Mouse (Mus musculus) left cerebral cortex, adult 9 months (tissue): ENCODE results near the gene Tanc1.

Experiments used
- DNase-seq, 2 experiments: peaks; one replicate each; pipeline ENCODE4 v3.0.0; 2022; ENCODE audit warnings: low spot score in 2 of 2

Tanc1 gene

DNA sequence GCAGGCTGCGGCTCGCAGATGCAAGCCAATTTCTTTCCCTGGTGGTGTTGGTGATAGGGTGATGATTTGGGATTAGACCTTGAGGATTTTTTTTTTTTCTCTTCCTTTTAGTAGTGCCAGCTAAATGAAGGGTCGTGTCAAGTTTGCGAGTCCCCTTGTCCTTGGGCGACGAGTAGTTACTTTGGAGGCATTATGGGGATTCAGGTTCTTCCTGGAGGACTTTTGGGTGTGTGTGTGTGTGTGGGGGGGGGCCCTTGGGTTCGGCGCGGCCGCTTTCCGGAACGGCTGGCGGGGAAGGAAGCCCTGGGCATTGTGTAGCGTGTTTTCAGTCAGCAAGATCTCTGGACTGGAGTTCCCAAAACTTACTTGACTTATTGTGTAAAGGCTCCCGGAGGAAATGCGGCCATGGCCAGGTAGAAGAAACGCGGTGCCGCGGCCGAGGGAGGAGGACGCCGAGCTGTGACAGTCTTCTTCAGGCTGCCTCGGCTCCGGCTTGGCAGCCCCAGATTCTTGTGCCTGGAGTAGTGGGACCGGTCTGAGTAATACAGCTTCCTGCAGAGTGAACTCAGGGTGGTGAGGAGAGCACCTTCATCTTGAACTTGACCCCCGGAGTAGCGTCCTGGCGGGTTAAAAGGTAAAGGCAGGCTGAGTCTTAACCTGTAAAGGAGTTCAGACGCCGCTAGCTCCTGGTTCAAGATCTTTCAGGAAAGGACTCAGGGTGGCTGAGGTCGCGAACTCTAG lies 1.1 kb downstream of the Tanc1 start:
- peak in 1 of 2 experiments; percentile 11 for DNase-seq

DNA sequence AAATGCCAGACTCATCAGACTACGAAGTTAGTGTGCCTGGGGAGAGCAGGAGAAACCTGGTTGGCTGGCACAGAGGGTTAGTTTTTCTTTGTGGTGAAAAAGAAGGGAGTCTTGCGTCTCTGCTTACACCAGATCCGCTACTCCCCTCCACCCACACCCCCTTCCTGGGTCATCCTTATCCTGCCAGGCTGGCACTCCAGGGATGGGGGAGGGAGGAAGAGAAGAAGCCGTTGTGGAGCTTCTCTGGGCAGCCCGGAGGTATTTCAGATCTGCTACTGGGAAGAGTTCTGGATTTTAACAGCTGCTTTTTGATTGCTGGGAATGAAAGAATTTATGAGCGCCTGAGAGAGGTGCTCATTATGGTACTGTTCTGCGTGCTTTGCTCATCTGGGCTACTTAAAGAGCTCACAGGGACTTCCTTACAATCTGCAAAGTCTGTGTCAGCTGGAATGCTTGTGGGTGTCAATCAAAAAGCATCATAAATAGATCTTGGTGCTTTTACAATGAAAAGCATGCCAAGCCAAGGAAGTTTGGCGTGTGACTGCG lies 1.7 kb downstream of the Tanc1 start:
- peak in 1 of 2 experiments; percentile 15 for DNase-seq

DNA sequence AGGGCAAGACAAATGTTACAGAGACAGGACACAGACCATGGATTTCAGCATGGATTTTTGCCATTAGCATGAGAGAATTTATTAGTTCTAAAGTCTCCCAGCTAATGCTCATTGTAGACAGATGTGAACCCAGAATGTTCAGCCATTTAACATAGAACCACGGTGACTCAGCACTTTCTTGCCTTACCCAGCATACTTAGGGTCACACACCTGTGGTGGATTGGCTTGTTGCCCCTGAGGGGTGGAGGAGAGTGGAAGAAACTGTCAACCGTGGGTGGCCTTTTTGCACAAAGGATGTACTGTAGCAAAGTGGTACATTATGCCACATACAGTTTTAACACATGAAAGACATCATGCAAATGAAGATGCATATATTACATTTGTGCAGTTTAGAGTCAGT lies 5.0 kb downstream of the Tanc1 start:
- DNase-seq: no peak

DNA sequence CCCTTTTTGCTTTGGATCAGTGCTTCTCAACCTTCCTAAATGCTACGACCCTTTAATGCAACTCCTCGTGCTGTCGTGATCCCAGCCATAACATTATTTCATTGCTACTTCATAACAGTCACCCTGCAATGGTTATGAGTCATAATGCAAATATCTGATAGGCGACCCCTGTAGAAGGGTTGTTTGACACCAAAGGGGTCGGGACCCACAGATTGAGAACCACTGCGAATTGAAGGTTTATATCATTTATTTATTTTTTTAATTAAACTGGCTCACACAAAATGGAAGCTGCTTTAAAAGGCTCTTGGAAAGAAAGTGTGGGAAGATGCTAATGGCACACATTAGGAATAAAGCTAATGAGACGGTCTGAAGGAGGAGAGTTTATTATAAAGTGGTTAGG lies 7.2 kb downstream of the Tanc1 start:
- DNase-seq: no peak

DNA sequence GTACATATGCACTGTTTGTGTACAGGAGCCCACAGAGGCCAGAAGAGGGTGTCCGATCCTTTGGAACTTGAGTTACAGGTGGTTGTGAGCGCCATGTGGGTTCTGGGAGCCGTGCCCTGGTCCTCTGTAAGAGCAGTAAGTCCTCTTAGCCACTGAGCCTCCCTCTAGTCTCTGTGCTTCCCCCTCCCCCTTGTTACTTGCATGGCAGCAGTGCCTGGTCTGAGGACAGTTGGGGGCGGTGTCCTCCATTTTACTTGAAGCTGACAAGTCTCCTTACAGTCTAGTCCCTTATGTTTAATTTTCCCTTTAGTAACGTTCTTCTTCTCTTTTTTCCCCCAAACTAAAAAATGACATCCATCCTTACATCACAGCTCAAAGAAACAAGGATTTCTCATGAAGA lies 8.8 kb downstream of the Tanc1 start:
- DNase-seq: no peak

DNA sequence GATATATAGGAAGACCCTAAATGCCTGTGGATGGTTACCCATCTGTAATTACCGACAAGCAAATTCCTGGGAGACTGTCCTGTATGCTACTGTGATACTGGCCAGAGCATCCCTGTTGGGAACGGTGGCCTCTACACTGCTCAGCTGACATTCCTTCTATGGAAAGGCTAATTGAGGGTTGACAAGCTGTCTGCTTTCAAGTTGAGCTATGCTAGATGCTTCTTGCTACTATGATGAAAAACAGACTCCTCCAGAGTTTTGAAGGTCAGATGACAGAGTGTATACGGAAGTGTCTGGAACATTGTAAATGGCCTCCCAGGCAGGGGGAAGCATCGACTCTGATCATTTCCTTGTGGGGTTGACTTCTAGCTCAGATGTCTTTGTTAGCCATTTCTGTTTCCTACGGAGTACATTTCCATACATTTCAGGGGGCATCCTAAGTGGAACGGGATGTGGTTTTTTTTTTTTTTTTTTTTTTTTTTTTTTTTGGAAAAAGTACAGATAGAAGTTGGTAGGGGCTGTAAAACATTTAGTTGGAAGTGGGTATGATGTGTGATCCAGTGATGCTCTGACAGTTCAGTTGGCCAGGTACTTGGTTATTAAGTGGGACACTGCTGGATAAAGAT lies 10.8 kb downstream of the Tanc1 start:
- no peak for DNase-seq

DNA sequence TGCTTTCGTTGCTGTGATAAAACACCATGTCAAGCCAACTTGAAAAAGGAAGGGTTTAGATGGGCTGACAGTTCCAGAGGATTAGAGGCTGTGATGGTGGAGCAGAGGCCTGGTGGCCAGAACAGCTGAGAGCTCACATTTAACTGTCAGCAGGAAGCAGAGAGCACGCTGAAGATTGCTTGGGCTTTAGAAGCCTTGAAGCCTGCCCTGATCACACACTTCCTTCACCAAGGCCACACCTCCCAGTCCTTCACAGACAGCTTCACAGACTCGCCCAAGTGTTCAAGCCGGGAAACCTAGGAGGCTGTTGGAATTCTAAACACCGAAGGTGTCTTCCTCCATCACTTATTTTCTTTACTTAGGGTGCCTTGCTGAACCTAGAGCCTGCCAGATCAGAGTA lies 12.0 kb downstream of the Tanc1 start:
- DNase-seq: no peak

DNA sequence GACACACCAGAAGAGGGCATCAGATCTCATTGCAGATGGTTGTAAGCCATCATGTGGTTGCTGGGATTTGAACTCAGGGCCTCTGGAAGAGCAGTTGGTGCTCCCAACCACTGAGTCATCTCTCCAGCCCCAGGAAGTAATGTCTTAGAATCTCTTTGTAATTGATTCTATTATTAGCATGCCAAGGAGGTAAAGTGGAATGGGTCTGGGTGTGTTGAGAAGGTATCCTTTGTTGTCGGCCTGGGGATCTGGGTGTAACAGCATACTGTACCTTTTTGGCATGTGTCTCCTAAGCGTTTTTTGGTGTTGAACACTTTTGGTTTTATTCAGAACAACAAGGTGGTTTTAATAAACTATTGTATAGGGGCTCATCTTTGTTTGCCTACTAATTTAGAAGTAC lies 13.6 kb downstream of the Tanc1 start:
- no peak for DNase-seq

DNA sequence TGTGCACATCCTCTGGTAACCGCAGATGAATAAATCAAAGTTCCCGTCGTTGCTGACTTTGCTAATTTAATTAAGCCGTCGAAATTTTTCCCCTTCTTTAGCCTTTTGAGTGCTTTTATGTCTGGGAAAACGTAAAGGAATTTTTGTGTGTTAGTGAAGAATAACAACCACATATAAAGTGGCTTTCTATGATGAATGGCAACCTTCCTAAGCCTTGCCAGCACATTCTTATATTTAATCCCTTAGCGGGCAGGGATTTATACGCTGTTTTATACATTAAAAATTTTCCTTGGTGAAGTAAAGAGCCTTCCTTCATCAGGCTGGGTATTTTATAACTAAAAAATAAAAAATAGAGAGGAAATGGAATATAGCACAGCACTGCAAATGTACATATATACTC lies 14.1 kb downstream of the Tanc1 start:
- DNase-seq: no peak

DNA sequence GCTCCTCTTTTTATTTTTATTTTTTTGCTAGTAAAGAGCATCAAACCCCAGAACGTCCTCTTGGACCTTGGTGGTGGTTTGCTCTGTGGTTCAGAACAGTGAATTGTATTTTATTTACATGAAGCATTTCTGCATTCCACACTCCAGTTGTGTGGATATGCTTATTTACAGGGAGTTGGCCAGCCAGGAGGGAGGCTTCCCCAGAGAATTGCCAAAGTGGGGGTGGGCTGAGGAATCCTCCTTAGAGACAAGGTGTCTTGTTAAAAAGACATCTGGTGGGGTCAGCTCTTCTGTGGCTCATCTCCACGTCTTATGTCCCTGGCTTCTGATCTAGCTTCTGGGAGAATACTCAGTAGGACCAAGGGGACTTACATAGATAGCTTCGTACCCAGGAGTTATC lies 14.6 kb downstream of the Tanc1 start:
- no peak for DNase-seq

DNA sequence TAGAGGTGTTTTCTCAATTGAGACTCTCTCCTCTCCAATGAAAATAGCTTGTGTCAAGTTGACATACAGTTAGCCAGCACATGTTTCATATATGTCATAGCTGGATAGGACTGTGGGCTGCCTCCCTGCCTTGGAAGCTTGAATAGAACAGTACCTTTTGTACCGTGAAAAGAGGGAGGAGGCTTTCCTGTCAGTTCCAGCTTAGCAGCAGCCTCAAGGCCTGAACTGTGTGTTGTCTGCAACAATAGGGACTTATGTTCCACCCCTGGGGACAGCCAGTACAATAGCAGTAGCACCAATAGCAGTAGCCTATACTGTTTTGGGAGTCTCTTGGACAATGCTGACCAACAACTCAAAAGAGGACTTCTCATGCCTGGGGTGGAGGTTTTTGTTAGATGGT lies 15.7 kb downstream of the Tanc1 start:
- DNase-seq: no peak

DNA sequence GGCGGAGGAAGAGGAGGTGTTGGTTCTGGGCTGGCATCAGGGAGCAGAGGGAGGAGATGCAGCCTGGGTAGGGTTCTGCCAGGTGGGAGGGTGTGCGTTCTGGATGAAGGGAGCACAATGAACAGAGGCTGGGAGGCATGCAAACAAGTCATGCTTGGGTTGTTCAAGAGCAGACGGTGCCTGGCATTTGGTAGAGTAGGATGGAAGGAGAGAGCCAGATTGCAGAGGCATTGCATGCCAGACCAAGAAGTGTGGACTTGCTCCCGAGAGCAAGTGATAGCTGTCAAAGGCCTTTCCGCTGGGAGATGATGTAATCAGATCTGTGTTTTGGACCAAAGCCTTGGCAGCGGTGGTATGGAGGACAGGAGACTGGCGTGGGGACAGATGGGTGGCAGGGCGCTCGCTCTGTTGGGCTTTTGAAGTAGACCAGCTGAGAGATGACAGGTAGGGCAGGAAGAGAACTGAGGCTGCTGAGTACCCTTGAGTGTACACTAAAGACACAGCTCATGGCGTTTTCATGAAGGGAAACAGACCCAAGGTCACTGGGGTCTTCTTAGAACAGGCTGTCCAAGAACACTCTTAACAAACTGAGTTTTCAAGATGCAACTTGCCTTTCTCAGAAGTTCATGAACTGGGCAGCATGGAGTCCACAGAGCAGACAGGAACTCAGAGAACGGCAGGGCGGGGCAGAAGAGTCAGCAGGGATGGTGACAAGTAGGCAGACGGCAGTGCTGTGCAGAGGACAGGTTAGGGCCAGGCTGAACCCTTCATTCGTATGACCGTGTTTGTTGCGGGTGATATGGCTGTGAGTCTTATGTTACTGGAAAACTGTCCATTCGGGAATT lies 16.4 kb downstream of the Tanc1 start:
- DNase-seq: peak in 1 of 2 experiments; percentile 37

DNA sequence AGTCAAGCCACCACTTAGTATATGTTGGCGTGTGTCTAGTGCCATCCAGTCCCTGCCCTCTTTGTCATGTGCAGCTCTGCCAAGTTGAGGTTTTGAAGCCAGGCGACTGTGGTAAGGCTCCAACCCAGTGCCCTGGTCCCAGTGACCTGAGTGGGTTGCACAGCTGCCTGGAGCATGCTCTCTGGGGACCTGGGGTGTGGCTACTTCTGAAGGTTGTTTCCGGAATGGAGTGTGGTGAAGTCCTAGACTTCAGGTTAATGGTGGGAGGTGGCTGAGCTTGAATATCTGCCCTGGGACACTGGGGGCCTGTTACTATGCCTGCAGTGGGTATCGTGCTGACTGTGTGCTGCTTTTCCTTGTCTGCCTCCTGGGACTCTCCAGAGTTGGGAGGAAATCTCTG lies 18.0 kb downstream of the Tanc1 start:
- DNase-seq: no peak

DNA sequence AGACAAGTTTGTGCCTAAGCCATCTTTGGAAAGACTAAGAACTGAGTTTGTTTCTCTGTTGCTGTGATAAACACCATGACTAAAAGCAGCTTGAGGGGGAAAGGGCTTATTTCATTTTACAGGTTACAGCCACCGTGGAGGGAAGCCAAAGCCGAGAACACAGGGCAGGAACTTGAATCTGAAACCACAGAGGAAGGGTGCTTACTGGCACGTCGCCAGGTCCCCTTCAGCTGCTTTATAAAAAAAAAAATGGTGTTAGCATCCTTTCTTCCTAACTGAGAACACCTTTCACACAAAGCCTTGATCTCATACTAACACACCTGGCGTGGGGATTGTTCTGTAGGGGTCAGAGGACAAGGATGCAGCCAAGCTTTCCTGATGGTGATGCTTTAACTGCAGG lies 19.6 kb downstream of the Tanc1 start:
- no peak for DNase-seq

DNA sequence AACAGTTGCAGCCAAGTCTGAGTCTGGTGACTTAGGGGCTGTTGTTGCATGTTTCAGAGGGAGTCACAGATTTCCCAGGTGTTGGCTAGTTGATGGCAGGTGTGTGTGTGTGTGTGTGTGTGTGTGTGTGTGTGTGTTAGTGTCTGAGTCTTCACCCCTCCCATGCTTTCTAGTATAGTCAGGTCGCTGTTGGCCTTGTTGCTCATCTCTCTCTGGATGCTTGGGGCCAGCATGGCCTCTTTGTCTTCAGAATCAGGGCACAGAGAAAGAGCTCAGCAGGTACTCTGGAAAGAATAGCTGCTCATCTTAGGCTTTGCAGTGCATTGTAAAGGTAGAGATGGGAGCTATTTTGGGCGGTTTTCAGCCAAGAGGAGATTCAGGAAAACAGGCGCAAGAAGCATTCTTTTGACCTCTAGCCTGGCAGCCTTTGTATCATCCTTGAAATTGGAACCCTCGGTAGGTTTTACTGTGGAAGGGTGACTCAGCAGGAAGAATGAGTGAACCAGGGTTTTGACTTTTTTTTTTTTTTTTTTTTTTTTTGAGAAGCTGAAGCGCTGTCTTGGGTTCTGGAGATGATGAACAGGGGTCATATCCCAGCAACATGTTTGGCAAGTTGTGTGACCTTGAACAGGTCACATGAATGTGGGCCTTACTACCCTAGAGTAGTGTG lies 22.1 kb downstream of the Tanc1 start:
- no peak for DNase-seq

DNA sequence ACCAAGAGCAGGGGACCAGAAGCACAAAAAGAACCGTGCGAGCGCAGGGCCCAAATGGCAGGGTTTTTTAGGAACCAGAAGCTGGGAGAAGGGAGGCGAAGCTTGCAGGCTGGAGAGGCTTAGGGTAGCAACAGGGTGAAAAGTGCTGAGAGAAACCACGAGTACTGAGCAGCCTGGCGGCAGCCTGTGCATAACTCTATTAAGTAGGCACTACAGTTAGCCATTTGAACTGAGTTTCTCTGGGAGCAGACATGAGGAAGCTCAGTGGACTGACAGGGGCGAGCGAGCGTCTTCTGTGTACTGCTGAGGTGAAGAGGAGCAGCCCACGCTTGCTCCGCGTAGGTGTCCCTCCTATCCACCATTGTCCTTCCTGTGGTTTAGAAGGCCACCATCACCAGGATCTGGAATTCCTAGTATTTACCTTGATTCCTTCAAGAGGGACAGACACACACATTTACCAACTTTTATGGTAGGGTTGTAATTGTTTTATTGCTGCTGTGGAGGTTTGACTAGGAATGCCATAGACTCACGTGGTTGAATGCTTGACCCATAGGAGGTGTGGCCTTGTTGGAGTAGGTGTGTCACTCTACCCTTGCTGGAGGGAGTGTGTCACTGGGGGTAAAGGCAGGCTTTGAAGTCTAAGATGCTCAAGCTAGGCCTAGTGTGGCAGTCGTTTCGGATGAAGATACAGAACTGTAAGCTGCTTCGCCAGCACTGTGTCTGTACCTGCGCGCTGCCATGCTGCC lies 25.4 kb downstream of the Tanc1 start:
- no peak for DNase-seq

DNA sequence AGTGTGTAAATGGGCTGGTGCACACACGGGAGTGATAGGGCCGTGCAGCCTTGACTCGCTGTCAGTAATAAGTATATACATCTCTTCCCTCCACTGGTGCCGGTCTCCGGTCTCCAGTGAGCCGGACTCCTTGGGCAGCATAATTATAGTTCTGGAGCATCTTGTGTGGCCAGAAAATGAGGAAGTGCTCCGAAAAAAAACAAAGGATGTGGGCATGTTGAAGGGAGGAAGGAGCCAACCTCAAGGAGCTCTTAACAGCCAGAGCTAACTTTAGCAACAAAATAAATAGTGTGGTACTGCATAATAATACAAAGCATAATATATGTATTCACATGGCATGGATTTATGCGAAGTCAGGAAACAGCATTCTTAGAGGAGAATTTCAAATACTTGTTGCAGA lies 30.9 kb downstream of the Tanc1 start:
- DNase-seq: no peak

DNA sequence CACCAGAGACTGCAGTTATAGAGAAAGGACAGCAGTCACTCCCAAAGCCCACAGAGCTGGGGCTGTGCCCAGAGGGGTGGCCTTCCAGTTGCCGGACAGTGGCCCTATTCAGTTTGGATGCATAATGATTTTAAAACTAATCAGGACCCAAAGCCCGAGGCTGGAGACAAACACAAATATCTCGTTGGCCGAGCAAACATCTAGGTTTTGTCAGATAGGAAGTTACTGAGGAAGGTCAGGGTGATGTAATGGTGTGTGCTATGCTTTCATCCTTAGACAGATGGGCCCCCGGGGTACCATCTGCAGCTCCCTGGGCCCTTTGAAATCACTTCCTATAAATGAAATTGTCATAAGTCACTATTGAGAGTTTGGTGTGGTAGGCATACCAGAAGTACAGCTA lies 33.0 kb downstream of the Tanc1 start:
- peak in 1 of 2 experiments; percentile 47 for DNase-seq

DNA sequence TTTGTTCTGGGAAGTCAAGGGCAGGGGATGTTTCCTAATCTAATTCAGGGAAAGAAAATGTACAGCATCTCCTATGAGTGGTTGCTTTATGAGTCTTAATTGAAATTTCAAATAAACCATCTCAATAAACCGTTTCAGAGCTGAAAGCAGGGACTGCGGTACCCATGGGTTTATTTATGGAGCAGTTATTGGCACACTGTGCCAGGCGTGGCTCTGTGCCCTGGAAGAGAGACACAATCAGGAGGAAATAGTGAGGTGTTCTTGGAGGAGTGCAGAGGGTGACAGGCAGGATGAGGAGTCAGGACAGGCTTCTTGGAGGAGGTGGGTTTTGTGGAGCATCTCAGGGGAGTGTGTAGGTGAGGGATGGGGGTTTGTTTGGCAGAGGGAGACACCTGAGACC lies 33.7 kb downstream of the Tanc1 start:
- DNase-seq: peak in 1 of 2 experiments; percentile 42

DNA sequence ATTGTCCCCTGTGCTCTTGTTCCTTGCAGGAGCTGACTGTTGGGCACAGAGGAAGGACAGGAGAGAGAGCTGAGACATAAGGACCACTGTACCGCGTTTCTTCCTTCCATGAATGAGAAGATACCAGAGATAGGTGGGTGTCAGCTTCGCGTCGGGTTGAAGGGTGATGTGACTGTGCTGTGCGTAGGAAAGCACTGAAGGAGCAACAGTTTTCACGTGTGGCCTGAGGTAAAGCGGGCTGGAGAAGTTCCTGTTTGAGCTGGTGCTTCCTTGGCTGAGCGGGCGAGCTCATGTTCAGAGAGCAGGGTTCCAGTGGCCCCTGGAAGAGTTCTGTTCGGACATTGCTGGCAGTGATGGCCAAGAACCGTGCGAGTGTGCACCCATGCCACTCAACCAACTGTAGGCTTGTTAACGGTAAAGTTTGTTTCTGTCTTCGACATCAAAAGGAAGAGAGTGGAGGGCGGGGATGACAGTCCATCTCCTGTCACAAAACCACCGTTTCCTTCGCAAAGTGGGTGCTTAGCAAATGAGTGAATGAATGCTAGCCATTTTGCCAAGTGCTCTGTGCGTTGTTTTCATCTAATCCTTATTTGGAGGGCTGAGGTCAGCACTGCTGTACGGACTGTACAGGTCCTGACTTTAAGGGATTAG lies 35.0 kb downstream of the Tanc1 start:
- no peak for DNase-seq

DNA sequence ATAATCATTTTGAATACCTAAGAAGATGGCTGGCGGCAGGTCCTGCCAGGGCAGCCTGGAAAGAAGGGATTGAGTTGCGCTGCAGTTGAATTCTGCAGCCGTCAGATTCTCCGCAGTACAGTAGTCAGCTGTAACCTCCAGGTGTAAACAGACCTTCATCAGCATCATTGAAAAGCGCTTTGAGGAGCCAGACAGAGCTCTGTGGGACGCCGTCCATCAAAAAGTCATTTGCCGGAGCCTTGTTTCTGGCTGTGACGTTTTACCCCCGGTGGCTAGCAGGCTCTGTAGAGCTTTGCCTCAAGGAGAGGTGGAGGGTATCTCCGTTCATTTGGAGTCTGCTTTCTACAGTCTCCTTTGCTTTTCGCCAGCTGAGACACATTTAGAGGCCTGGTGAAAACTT lies 36.6 kb downstream of the Tanc1 start:
- DNase-seq: no peak
